Mouse (Mus musculus) forebrain, embryonic 12.5 days (tissue): ENCODE data around the gene Zfp507. TPM values are rescaled to one million over a fixed set of nuclear protein-coding genes. Genes with fewer than 3 reads are reported as not detected.

Experiments used
- ATAC-seq: fragments of 200-750 bp; cut with Nextera tagmentation; 2 replicates; pipeline ENCODE4 v1.8.0; 2017; ENCODE audit warnings: moderate TSS enrichment; ENCODE audit not compliant: low FRiP score
- H3K27ac ChIP-seq: fragments of 300-500 bp; sonication (generic); 2 replicates; pipeline ENCODE4 v1.5.1; 2016; ENCODE audit warnings: mild to moderate bottlenecking
- H3K27me3 ChIP-seq: fragments of 300-500 bp; sonication (generic); 2 replicates; pipeline ENCODE4 v1.6.1; 2016; ENCODE audit warnings: mild to moderate bottlenecking
- H3K36me3 ChIP-seq: fragments of 300-500 bp; sonication (generic); replicated peaks from 2 replicates; pipeline ENCODE4 v1.6.1; 2016; ENCODE audit warnings: mild to moderate bottlenecking
- H3K4me1 ChIP-seq: fragments of 300-500 bp; sonication (generic); 2 replicates; pipeline ENCODE4 v1.6.1; 2016
- H3K4me2 ChIP-seq: fragments of 300-500 bp; sonication (generic); 2 replicates; pipeline ENCODE4 v1.6.1; 2016; ENCODE audit warnings: mild to moderate bottlenecking, moderate library complexity
- H3K4me3 ChIP-seq: fragments of 300-500 bp; sonication (generic); replicated peaks from 2 replicates; pipeline ENCODE4 v1.5.1; 2016; ENCODE audit warnings: mild to moderate bottlenecking
- H3K9ac ChIP-seq: fragments of 300-500 bp; sonication (generic); 2 replicates; pipeline ENCODE4 v1.6.1; 2016; ENCODE audit warnings: mild to moderate bottlenecking
- H3K9me3 ChIP-seq: fragments of 300-500 bp; sonication (generic); 2 replicates; pipeline ENCODE4 v1.6.1; 2016
- WGBS: fragments of 180-500 bp; shearing (Covaris S2); methylation state at CpG from one replicate; pipeline ENCODE4 v1.1.7; 2016; 5-methylcytosine and 5-hydroxymethylcytosine counted together
- polyA plus RNA-seq: library from polyadenylated mRNA; unstranded; fragments of >200 nt; fragmentation: Nextera tagmentation; extraction: Ambion mirVana; gene quantifications from 2 replicates; pipeline ENCODE4 v1.2.1, GENCODE M21; 2016

Gene Zfp507
- polyA plus RNA-seq, 1 experiment from 2014 or later: 23.2 TPM

GRCm38 (mm10) chr7:35813306-35813705 is 10.5 kb upstream of the Zfp507 start:
- no peak for ATAC-seq
- H3K4me2 ChIP-seq: no peak overlapping the region
- 80% methylated on average over 11 of the region's 11 CpGs for WGBS
- no peak overlapping the region for H3K27ac ChIP-seq
- no peak overlapping the region for H3K4me3 ChIP-seq
- H3K4me1 ChIP-seq: no peaks in the 10 kb centered on the region
- H3K9me3 ChIP-seq: no peaks in the 10 kb centered on the region
- H3K36me3 ChIP-seq: no peaks in the 10 kb centered on the region
- no peaks in the 10 kb centered on the region for H3K27me3 ChIP-seq
- no peak overlapping the region for H3K9ac ChIP-seq

GRCm38 (mm10) chr7:35810736-35811135 is 7.9 kb upstream of the Zfp507 start:
- H3K9me3 ChIP-seq: no peaks in the 10 kb centered on the region
- no peak for ATAC-seq
- H3K27ac ChIP-seq: no peak overlapping the region
- H3K4me1 ChIP-seq: no peaks in the 10 kb centered on the region
- no peaks in the 10 kb centered on the region for H3K27me3 ChIP-seq
- H3K36me3 ChIP-seq: no peaks in the 10 kb centered on the region
- no peak overlapping the region for H3K9ac ChIP-seq
- no peak overlapping the region for H3K4me2 ChIP-seq
- no peak overlapping the region for H3K4me3 ChIP-seq
- WGBS: 43% methylated on average over 8 of the region's 8 CpGs

DNA sequence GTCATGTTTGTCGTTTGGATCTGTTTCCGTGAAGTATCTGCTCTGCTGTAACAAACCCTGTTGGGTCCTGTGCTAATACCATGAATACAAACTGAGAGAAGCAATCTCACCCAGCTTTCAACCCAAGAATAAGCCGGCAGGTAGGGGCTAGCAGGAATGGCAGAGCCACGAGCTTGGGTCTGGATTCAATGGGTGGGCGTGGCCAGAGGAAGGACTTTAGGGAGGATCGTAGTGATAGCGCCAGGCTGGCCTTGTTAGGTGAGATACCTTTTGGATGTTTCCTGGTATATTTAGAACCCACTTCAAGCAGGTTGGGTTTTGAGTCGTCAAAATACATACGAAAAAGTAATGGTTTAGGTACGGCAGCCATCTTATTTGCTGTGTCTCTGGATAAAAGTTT is 1.4 kb upstream of the Zfp507 start:
- Histone ChIP-seq H3K36me3 (peaks cover 16% of the 10 kb centered on the region), H3K4me1 (peaks cover 13% of the 10 kb centered on the region), H3K4me2 (no peak overlapping the region), H3K27me3 (no peaks in the 10 kb centered on the region), H3K27ac (no peak overlapping the region), H3K9me3 (no peaks in the 10 kb centered on the region), H3K4me3 (no peak overlapping the region), H3K9ac (no peak overlapping the region)
- no peak for ATAC-seq
- WGBS: 79% methylated on average over 10 of the region's 10 CpGs

GRCm38 (mm10) chr7:35802201-35802905 is 450 bp downstream of the Zfp507 start:
- WGBS: under 1% methylated on average over 48 of the region's 49 CpGs
- Histone ChIP-seq H3K27ac (peak overlapping the region; percentile 89), H3K4me3 (peak overlapping the region; percentile 92), H3K36me3 (peaks cover 32% of the 10 kb centered on the region), H3K9ac (peak overlapping the region; percentile 97), H3K9me3 (no peaks in the 10 kb centered on the region), H3K4me1 (peaks cover 13% of the 10 kb centered on the region), H3K4me2 (peak overlapping the region; percentile 88), H3K27me3 (no peaks in the 10 kb centered on the region)
- peak; percentile 92 for ATAC-seq

- H3K4me3 ChIP-seq: no peak overlapping the region
- H3K27me3 ChIP-seq: no peaks in the 10 kb centered on the region
- no peak for ATAC-seq
- H3K9ac ChIP-seq: no peak overlapping the region
- no peak overlapping the region for H3K27ac ChIP-seq
- H3K9me3 ChIP-seq: no peaks in the 10 kb centered on the region
- WGBS: 79% methylated on average over 7 of the region's 7 CpGs
- H3K4me1 ChIP-seq: peaks cover 4% of the 10 kb centered on the region
- peaks cover 87% of the 10 kb centered on the region for H3K36me3 ChIP-seq
- H3K4me2 ChIP-seq: no peak overlapping the region
These were observed 6.7 kb downstream of the Zfp507 start for GRCm38 (mm10) chr7:35796123-35796522.

DNA sequence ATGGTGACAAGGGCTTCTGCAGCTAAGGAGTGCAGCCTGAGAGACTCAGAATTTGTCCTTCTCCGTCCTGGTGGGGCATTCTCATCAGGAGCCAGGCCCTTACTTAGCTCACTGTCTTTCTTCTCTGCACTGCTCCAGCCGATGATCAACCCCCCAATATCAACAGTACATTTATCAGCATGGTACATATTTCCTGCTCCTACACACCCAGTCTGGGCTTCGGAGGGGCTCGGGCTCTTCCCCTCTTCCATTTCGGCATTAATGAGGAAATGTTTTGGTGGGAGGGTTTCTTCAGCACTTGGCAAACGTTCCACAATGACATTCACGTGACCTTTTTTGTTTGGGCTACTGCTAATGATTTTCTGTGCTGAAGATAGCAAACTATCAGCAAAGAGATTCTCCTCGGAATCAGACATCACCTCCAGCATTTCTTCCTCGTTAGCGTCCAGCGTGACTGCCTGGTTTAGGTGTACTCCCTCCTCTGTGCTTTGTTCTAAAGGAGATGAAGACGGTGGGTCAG is 8.6 kb downstream of the Zfp507 start:
- WGBS: 78% methylated on average over 12 of the region's 12 CpGs
- H3K9ac ChIP-seq: no peak overlapping the region
- no peaks in the 10 kb centered on the region for H3K9me3 ChIP-seq
- no peaks in the 10 kb centered on the region for H3K27me3 ChIP-seq
- no peak for ATAC-seq
- no peak overlapping the region for H3K4me3 ChIP-seq
- H3K4me1 ChIP-seq: no peaks in the 10 kb centered on the region
- peaks cover 92% of the 10 kb centered on the region for H3K36me3 ChIP-seq
- no peak overlapping the region for H3K4me2 ChIP-seq
- no peak overlapping the region for H3K27ac ChIP-seq

DNA sequence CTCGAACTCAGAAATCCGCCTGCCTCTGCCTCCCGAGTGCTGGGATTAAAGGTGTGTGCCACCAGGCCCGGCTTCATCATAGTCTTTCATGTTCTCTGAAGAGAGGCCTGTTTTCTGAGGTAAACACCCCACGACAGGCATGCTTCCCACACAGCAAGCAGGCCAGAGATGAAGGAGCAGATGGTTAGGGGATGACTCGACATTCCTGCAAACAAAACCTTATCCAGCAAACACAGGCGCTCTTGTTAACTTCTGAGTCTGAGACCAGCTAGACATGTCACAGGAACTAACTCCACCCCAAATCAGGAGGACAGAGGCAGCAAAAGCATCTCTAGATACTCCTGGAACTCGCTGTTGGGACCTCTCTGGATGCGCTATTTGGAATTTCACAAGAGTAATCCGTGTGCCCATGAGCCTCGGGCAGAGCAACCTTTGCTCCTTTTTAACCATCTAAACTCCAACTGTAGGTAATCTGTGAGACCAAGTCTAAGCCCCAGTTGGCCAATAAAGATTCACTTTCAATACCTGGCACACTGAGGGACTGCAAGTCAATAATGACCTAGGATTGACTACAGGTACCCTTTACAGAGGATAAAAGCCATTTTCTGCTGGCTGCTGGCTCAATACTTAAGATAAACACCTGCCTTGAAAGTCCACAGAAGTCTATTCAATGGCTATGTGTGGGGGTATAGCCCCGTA is 10.5 kb downstream of the Zfp507 start:
- H3K4me1 ChIP-seq: no peaks in the 10 kb centered on the region
- no peaks in the 10 kb centered on the region for H3K9me3 ChIP-seq
- no peaks in the 10 kb centered on the region for H3K27me3 ChIP-seq
- no peak overlapping the region for H3K27ac ChIP-seq
- H3K9ac ChIP-seq: no peak overlapping the region
- peaks cover 90% of the 10 kb centered on the region for H3K36me3 ChIP-seq
- no peak for ATAC-seq
- no peak overlapping the region for H3K4me2 ChIP-seq
- H3K4me3 ChIP-seq: no peak overlapping the region
- 91% methylated on average over 12 of the region's 12 CpGs for WGBS

DNA sequence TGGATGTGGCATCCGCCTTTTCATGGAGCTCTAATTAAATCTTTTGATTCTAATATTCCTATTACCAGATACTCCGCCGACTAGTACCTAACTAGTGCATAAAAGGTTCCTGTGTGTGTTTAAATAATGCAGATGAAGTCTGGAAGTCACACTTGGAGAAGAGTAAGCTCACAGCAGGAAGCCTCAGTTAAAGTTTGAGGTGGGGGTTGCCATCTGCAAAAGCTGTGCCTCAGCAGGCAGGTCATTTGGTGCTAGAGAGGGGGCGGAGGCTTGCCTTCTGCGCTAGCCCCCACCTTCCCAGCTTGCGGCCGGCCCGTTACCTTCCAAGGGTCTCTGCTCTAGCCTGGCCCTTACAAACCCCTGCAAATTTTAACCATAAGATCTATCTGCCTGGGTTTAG is 11.9 kb downstream of the Zfp507 start:
- H3K27ac ChIP-seq: no peak overlapping the region
- no peak for ATAC-seq
- no peaks in the 10 kb centered on the region for H3K9me3 ChIP-seq
- H3K27me3 ChIP-seq: no peaks in the 10 kb centered on the region
- no peak overlapping the region for H3K4me2 ChIP-seq
- 82% methylated on average over 8 of the region's 8 CpGs for WGBS
- H3K9ac ChIP-seq: no peak overlapping the region
- peaks cover 89% of the 10 kb centered on the region for H3K36me3 ChIP-seq
- no peak overlapping the region for H3K4me3 ChIP-seq
- no peaks in the 10 kb centered on the region for H3K4me1 ChIP-seq

GRCm38 (mm10) chr7:35790201-35790600 is 12.6 kb downstream of the Zfp507 start:
- Histone ChIP-seq H3K27ac (no peak overlapping the region), H3K9ac (no peak overlapping the region), H3K4me1 (no peaks in the 10 kb centered on the region), H3K36me3 (peaks cover 90% of the 10 kb centered on the region), H3K4me3 (no peak overlapping the region), H3K27me3 (no peaks in the 10 kb centered on the region), H3K9me3 (no peaks in the 10 kb centered on the region), H3K4me2 (no peak overlapping the region)
- no peak for ATAC-seq
- 89% methylated on average over 8 of the region's 8 CpGs for WGBS

- 90% methylated on average over 4 of the region's 4 CpGs for whole genome bisulfite sequencing
- no peak overlapping the region for H3K4me3 ChIP-seq
- ATAC-seq: no peak
- H3K9ac ChIP-seq: no peak overlapping the region
- H3K4me2 ChIP-seq: no peak overlapping the region
- H3K27me3 ChIP-seq: no peaks in the 10 kb centered on the region
- H3K9me3 ChIP-seq: no peaks in the 10 kb centered on the region
- peaks cover 78% of the 10 kb centered on the region for H3K36me3 ChIP-seq
- H3K4me1 ChIP-seq: 0 out of 2 replicates have a peak, but pooled peaks cover 4% of the 10 kb centered on the region
- no peak overlapping the region for H3K27ac ChIP-seq
These were observed 17.2 kb downstream of the Zfp507 start for GRCm38 (mm10) chr7:35785579-35785978.

DNA sequence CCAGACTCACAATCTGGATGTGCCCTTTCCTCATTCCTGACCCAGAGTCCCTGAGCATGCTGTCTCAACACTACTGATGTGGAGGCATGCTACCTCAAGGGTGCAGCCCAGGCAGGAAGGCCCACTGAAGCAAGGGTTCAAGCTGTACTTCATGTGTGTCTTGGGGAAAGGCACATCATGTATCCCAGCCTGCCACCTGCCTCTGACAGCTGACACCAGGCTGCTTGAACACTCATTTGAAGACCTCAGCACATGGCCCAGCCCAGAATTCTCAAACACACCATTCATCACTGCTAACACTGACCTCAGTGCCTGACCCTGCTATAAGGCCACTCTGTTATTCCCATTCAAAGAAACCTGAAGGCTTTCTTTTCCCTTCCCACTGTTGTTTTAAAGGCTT is 20.6 kb downstream of the Zfp507 start:
- Histone ChIP-seq H3K4me2 (no peak overlapping the region), H3K4me1 (0 out of 2 replicates have a peak, but pooled peaks cover 4% of the 10 kb centered on the region), H3K27me3 (no peaks in the 10 kb centered on the region), H3K36me3 (peaks cover 75% of the 10 kb centered on the region), H3K9ac (no peak overlapping the region), H3K9me3 (no peaks in the 10 kb centered on the region), H3K27ac (no peak overlapping the region), H3K4me3 (no peak overlapping the region)
- ATAC-seq: no peak

- Histone ChIP-seq H3K4me2 (no peak overlapping the region), H3K27ac (no peak overlapping the region), H3K9me3 (no peaks in the 10 kb centered on the region), H3K9ac (no peak overlapping the region), H3K36me3 (peaks cover 55% of the 10 kb centered on the region), H3K27me3 (no peaks in the 10 kb centered on the region), H3K4me1 (no peaks in the 10 kb centered on the region), H3K4me3 (no peak overlapping the region)
- no peak for ATAC-seq
- whole genome bisulfite sequencing: 95% methylated on average over 12 of the region's 12 CpGs
These were observed 28.7 kb downstream of the Zfp507 start for GRCm38 (mm10) chr7:35774127-35774526.

DNA sequence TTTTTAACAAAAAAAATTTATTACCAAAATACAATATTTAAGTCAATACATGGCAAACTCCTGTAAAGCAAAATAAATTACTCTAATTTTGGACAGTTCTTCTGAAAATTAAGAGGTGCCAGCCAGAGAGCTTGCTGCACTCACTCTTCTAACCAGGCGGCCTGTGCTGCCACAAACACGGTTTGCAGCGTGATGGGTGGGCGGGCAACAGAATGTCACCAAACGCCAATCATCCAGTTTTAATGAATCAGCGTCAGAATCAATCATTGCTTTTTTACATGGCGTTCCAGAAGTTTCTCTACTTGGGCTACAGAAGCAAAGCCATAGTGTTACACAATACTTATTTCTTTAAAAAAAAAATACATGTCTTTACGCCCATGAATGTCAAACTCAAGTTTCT is 30.5 kb downstream of the Zfp507 start:
- no peak for ATAC-seq
- Histone ChIP-seq H3K27me3 (no peaks in the 10 kb centered on the region), H3K36me3 (peaks cover 44% of the 10 kb centered on the region), H3K27ac (no peak overlapping the region), H3K4me2 (no peak overlapping the region), H3K9ac (no peak overlapping the region), H3K9me3 (no peaks in the 10 kb centered on the region), H3K4me3 (no peak overlapping the region), H3K4me1 (no peaks in the 10 kb centered on the region)
- WGBS: 89% methylated on average over 8 of the region's 8 CpGs
